Mouse (Mus musculus) midbrain, embryonic 13.5 days (tissue): ENCODE results near the gene Tyw3. TPM values are rescaled to one million over a fixed set of nuclear protein-coding genes. Genes with fewer than 3 reads are reported as not detected.

Source experiments
- ATAC-seq: fragments of 200-750 bp; cut with Nextera tagmentation; 2 replicates; pipeline ENCODE4 v1.8.0; 2017; ENCODE audit warnings: mild to moderate bottlenecking, moderate TSS enrichment, moderate library complexity
- H3K27ac ChIP-seq: fragments of 300-500 bp; sonication (generic); 2 replicates; pipeline ENCODE4 v1.5.1; 2015; ENCODE audit warnings: inconsistent platforms, mild to moderate bottlenecking, moderate library complexity
- H3K27me3 ChIP-seq: fragments of 300-500 bp; sonication (generic); 2 replicates; pipeline ENCODE4 v1.6.1; 2015; ENCODE audit warnings: mild to moderate bottlenecking, inconsistent platforms
- H3K36me3 ChIP-seq: fragments of 300-500 bp; sonication (generic); 2 replicates; pipeline ENCODE4 v1.6.1; 2015; ENCODE audit warnings: mild to moderate bottlenecking, inconsistent platforms
- H3K4me1 ChIP-seq: fragments of 300-500 bp; sonication (generic); replicated peaks from 2 replicates; pipeline ENCODE4 v1.6.1; 2015; ENCODE audit warnings: inconsistent platforms
- H3K4me2 ChIP-seq: fragments of 300-500 bp; sonication (generic); replicated peaks from 2 replicates; pipeline ENCODE4 v1.6.1; 2015; ENCODE audit warnings: moderate library complexity, mild to moderate bottlenecking, inconsistent platforms
- H3K4me3 ChIP-seq: fragments of 300-500 bp; sonication (generic); replicated peaks from 2 replicates; pipeline ENCODE4 v1.5.1; 2015; ENCODE audit warnings: mild to moderate bottlenecking, inconsistent platforms
- H3K9ac ChIP-seq: fragments of 300-500 bp; sonication (generic); replicated peaks from 2 replicates; pipeline ENCODE4 v1.6.1; 2015; ENCODE audit warnings: mild to moderate bottlenecking, inconsistent platforms
- H3K9me3 ChIP-seq: fragments of 300-500 bp; sonication (generic); 2 replicates; pipeline ENCODE4 v1.6.1; 2016; ENCODE audit warnings: mild to moderate bottlenecking, inconsistent platforms
- WGBS: fragments of 180-500 bp; shearing (Covaris S2); methylation state at CpG from one replicate; pipeline ENCODE4 v1.1.7; 2015; 5-methylcytosine and 5-hydroxymethylcytosine counted together
- polyA plus RNA-seq: library from polyadenylated mRNA; unstranded; fragments of >200 nt; fragmentation: Nextera tagmentation; extraction: Ambion mirVana; gene quantifications from 2 replicates; pipeline ENCODE4 v1.2.1, GENCODE M21; 2015

Gene Tyw3
- polyA plus RNA-seq, 1 experiment from 2014 or later, result 14.5 TPM

DNA sequence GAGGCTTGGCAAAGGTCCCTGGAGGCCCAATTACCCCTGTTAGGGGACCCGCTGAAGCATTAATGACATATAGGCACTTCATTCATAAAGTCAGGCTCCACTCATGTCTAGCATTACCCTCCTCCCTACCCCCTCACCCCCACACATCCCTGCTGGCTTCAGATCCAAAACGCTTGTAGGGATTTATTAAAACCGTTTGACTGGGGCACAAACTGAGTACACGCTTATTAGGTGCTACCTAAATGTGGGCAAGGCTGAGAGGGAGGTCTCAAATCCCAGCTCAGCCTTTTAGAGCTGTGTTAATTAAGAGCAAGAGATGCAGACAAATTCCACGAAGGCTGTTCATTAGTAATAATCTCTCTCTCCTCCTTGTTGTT is 45.9 kb downstream of the Tyw3 start:
- H3K4me2 ChIP-seq, result peak overlapping the region; percentile 4; the same call in 1 of the 2 replicates
- H3K27ac ChIP-seq, result no peak overlapping the region
- H3K27me3 ChIP-seq, result peaks cover 52% of the 10 kb centered on the region
- peaks cover 39% of the 10 kb centered on the region for H3K4me1 ChIP-seq
- H3K9me3 ChIP-seq, result no peaks in the 10 kb centered on the region
- H3K9ac ChIP-seq, result no peak overlapping the region
- no peaks in the 10 kb centered on the region for H3K36me3 ChIP-seq
- WGBS, result 30% methylated on average over 5 of the region's 5 CpGs
- ATAC-seq, result peak; percentile 86
- no peak overlapping the region for H3K4me3 ChIP-seq

DNA sequence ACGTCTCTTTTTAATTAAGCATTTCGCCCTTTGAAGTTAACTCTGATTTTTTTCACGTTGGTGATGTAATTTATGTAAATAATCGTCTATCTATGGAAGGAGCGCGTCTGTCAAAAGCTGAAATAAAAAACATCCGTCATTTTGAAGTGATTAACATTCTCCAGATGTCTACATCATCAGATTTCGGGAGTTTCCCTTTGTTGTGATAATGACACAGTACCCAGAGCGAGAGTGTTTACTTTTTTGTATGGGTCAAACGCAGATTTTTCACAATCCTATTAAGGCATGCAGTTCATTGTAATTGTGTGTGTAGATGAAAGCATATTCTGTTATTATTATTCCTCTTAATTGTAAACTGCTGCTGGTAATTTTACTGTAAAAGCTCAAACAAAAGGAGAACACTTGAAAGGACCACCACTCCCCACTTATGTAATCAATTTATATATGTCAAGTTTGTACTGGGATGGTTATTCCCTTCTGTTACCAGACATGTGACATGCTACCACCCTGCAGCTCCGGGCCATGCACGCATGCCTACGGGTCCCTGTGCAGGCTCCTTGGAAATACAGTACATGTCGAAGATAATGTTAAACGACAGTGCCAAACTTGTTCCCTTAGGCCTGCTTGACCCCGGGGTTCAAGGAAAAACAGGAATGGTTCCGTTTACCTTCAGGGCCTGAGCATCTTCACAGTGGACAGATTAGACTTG is 46.4 kb downstream of the Tyw3 start:
- Histone ChIP-seq H3K9ac (no peak overlapping the region), H3K4me2 (peak overlapping the region; percentile 4; the same call in 1 of the 2 replicates), H3K4me1 (peaks cover 39% of the 10 kb centered on the region), H3K9me3 (no peaks in the 10 kb centered on the region), H3K4me3 (no peak overlapping the region), H3K36me3 (no peaks in the 10 kb centered on the region), H3K27me3 (peaks cover 58% of the 10 kb centered on the region), H3K27ac (no peak overlapping the region)
- 23% methylated on average over 17 of the region's 17 CpGs for WGBS
- peak; percentile 91 for ATAC-seq

DNA sequence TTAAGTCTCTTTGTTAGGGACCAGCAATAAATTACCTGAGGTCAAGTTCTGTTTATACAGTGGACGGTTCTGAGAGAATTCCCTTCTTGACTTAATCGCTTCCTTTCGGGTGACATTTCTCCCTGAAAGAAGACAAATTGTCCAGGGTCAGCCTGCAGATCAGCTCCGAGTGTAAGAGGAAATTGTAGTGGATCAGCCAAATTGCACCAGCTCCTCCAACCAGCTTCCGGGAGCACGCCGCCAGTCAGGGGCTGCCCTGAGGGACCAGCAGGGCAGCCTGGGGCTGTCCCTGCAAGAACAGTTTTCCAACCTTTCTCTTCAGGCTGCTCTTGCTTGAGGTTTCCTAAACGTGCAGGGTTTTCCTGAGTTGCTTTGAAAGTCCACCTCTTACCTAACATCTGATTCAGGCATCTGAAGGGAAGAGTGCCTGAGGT is 48.0 kb downstream of the Tyw3 start:
- 30% methylated on average over 8 of the region's 8 CpGs for WGBS
- Histone ChIP-seq H3K36me3 (no peaks in the 10 kb centered on the region), H3K9me3 (no peaks in the 10 kb centered on the region), H3K9ac (no peak overlapping the region), H3K4me1 (peaks cover 39% of the 10 kb centered on the region), H3K4me2 (no peak overlapping the region), H3K27ac (no peak overlapping the region), H3K4me3 (no peak overlapping the region), H3K27me3 (peaks cover 62% of the 10 kb centered on the region)
- no peak for ATAC-seq

DNA sequence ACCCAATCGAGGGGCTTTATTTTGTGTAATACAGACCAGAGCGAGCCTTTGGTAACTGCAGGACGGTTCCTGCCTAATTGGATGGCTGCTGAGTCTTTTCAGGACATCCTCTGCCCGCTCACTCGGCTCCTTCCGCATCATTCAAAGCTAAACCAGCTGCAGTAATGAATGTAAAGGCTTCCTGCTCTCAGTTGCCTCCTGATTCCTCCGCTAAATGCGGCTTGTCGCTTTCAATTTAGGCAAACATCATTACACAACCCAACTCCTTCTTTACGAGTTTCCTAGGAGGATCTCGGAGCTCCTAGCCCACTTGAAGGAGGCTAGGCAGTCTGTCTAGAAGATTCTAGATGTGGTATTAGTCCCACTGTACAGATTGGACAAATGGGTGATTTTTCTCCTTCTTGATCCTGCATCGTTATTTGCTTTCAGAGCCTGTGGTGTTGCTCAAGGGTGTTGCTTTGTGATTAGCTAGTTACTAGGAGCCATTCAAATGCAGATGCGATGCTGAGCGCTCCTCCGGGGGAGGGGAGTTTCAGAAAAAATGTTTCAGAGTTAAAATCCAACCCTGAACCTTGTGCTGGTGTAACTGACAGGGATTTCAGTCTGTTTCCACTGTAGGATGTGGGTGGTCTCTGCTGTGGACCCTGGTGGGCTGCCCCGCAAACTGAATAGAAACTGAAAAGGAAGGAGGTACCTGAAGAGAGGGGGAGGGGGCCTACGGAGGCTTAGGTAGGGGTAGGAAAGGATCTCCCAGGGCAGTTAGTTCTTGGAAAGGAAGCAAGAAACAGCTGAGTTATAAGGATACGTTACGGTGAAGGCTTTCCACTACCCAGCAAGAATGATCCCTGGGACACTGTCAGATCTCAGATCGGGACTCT is 49.1 kb downstream of the Tyw3 start:
- Histone ChIP-seq H3K4me3 (peak overlapping the region; percentile 8; the same call in 1 of the 2 replicates), H3K27ac (no peak overlapping the region), H3K9ac (no peak overlapping the region), H3K36me3 (no peaks in the 10 kb centered on the region), H3K9me3 (no peaks in the 10 kb centered on the region), H3K27me3 (peaks cover 58% of the 10 kb centered on the region), H3K4me1 (peaks cover 39% of the 10 kb centered on the region), H3K4me2 (peak overlapping the region; percentile 31)
- 0 out of 2 replicates have a peak, but pooled peaks have one; percentile 9 for ATAC-seq
- WGBS, result 3% methylated on average over 20 of the region's 20 CpGs

DNA sequence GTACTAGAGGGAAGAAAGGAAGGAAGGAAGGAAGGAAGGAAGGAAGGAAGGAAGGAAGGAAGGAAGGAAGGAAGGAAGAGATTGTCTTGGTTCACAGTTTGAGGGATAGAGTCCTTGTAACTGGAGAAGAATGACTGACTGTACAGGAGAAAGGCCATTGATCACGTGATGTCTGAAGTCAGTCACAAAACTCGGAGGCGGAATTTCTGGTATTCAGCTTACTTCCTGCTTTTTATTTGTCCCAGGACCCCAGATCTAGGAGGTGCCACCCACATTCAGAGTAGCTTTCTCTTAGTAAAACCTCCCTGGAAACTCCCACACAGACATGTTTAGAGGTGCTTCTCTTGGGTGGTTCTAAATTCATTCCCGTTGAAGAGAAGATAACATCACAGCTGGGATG is 50.7 kb downstream of the Tyw3 start:
- no peaks in the 10 kb centered on the region for H3K9me3 ChIP-seq
- ATAC-seq, result no peak
- H3K36me3 ChIP-seq, result no peaks in the 10 kb centered on the region
- H3K27me3 ChIP-seq, result peaks cover 49% of the 10 kb centered on the region
- 77% methylated on average over 4 of the region's 4 CpGs for WGBS
- H3K9ac ChIP-seq, result no peak overlapping the region
- no peak overlapping the region for H3K27ac ChIP-seq
- no peak overlapping the region for H3K4me3 ChIP-seq
- H3K4me1 ChIP-seq, result peaks cover 34% of the 10 kb centered on the region
- H3K4me2 ChIP-seq, result no peak overlapping the region

DNA sequence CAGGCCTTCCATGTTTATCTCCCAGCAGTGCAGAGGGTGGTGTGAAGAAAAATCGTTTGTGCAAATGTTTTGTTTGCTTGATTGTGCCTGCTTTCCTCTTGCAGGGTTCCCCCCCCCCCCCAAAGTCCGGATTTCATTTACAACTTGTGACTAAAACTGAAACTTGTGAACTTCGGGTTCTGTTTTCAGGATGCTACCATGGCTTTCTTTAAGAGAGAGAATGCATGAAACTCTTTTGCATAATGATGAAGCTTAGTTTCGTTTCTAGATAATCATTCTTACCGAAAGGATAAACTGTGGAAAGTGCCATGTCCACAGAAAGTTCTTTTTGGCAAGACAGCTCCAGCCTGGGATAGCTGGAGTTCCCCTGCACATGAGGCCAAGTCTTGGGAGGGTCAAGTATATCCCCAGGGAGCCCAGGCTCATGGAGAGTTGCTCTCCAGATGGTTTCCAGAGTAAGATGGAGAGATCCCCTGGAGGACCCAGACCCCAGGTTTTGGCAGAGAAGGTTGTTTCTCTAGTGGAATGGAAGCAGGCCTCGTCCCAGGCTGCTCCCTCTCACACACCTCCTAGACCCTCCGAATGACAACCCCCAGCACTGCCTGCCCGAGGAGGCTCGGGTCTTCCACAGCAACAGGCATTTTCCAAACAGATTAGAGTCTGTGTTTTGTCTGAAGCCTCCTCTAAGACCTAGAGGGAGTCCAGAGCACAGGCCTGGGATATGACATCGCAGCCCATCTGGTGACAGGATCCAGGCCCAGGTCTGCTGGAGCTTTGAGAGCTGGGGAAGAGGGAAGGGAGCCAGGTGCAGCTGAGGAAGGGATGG is 56.6 kb downstream of the Tyw3 start:
- no peak overlapping the region for H3K4me3 ChIP-seq
- H3K27me3 ChIP-seq, result peaks cover 5% of the 10 kb centered on the region
- H3K4me2 ChIP-seq, result no peak overlapping the region
- H3K9me3 ChIP-seq, result no peaks in the 10 kb centered on the region
- no peak overlapping the region for H3K9ac ChIP-seq
- H3K27ac ChIP-seq, result no peak overlapping the region
- H3K36me3 ChIP-seq, result no peaks in the 10 kb centered on the region
- no peak for ATAC-seq
- WGBS, result 74% methylated on average over 10 of the region's 10 CpGs
- no peaks in the 10 kb centered on the region for H3K4me1 ChIP-seq

DNA sequence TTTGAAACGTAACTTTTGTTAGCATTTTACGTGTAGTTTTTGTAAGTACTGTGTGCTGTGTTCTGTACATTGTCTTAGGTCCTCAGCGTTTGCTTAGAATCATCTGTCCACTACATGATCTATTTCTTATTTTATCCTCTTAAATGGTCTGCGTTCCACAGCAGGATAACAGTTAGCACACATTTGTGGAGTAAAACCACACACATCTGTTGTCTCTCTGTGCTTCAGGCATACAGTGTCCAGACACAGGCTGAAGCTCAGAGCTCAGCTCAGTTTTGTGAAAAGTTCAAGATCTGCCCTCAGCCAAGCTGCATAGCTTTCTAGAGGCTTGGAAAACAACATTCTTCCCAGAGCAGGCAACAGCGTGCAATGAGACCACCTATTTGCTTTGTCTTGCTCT is 60.8 kb downstream of the Tyw3 start:
- WGBS, result 83% methylated on average over 5 of the region's 5 CpGs
- Histone ChIP-seq H3K36me3 (no peaks in the 10 kb centered on the region), H3K4me1 (no peaks in the 10 kb centered on the region), H3K27ac (no peak overlapping the region), H3K27me3 (no peaks in the 10 kb centered on the region), H3K4me2 (no peak overlapping the region), H3K9me3 (no peaks in the 10 kb centered on the region), H3K9ac (no peak overlapping the region), H3K4me3 (no peak overlapping the region)
- no peak for ATAC-seq

DNA sequence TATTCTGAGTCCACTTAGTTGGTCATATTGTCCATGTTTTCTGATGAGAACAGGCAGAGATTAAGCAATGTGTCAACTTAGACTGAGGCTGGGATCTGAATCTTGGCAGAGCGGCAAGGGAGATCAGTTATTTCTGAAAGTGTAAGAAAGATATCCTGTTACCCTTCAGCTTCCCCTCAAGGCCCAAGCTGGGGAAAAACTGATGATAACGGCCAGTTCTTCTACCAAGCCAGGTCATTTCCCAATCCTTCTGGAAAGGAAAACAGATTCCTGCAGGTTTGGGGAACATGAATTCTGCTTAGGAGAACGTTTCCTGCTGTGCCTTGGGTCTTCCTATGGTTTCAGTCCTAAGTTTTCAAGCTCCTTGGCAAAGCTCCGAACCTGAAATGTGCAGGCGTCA is 63.7 kb downstream of the Tyw3 start:
- H3K4me1 ChIP-seq, result no peaks in the 10 kb centered on the region
- no peak overlapping the region for H3K4me2 ChIP-seq
- no peaks in the 10 kb centered on the region for H3K9me3 ChIP-seq
- 87% methylated on average over 5 of the region's 5 CpGs for WGBS
- H3K9ac ChIP-seq, result no peak overlapping the region
- no peaks in the 10 kb centered on the region for H3K36me3 ChIP-seq
- H3K27ac ChIP-seq, result no peak overlapping the region
- no peaks in the 10 kb centered on the region for H3K27me3 ChIP-seq
- no peak overlapping the region for H3K4me3 ChIP-seq
- no peak for ATAC-seq

DNA sequence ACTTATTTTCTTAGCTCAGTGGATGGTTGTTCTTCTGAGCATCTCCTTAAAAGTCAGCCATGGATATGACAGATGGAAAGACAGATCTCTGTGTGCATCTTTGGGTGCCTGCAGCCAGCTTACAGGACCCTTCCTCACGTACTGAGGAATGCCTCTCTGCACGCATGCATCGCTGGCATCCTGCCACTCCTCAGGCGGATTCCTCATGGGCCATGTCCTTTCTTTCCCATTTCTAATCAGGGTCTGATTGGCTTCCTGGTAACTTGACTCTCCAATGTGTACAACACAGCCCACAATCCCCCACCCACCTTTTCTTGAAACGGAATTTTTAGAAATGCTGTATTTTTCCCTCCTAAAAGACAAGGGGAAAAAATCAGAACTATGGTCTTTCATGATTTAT is 67.9 kb downstream of the Tyw3 start:
- Histone ChIP-seq H3K27me3 (no peaks in the 10 kb centered on the region), H3K4me2 (no peak overlapping the region), H3K9ac (no peak overlapping the region), H3K4me3 (no peak overlapping the region), H3K27ac (no peak overlapping the region), H3K4me1 (no peaks in the 10 kb centered on the region), H3K9me3 (no peaks in the 10 kb centered on the region), H3K36me3 (no peaks in the 10 kb centered on the region)
- 0 out of 2 replicates have a peak, but pooled peaks have one; percentile 34 for ATAC-seq
- 70% methylated on average over 5 of the region's 5 CpGs for WGBS

DNA sequence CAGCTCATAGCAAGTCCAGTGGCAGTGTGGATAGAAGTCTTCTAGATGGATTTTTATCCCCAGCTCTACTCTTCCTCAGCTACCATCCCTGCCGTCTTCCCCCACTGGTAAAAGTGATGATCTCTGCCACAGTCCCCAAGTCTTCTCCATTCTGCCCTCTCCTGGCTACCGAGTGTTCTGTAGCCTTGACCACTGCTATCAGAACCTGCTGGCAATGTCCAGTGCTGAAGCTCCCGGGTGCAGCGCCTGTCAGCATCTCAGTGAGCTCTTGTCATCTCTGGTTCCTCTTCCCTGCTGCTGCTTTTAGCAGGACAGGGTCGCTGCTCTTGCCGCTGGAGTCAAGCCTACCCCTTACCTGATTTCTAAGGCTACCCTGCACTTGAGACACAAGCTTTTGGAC is 70.3 kb downstream of the Tyw3 start:
- Histone ChIP-seq H3K9me3 (no peaks in the 10 kb centered on the region), H3K4me2 (no peak overlapping the region), H3K4me1 (no peaks in the 10 kb centered on the region), H3K27ac (no peak overlapping the region), H3K36me3 (no peaks in the 10 kb centered on the region), H3K9ac (no peak overlapping the region), H3K4me3 (no peak overlapping the region), H3K27me3 (no peaks in the 10 kb centered on the region)
- WGBS, result 37% methylated on average over 6 of the region's 6 CpGs
- no peak for ATAC-seq
